Mouse (Mus musculus) megakaryocyte, embryonic 14.5 days (primary cell): ENCODE data around the gene Efhd1.

Source experiments
- FLI1 ChIP-seq: IDR thresholded peaks from 2 replicates; pipeline ENCODE4 v1.6.1; 2012; ENCODE audit warnings: low read length, inconsistent platforms, mixed read lengths
- GATA1 ChIP-seq: IDR thresholded peaks from 3 replicates; pipeline ENCODE4 v1.6.1; 2012; ENCODE audit warnings: mixed read lengths, low read length, inconsistent platforms, borderline replicate concordance

- TF ChIP-seq GATA1 (no peak), FLI1 (no peak)
These were observed 60.5 kb downstream of the Efhd1 start for GRCm38 (mm10) chr1:87324649-87325048.
